Mouse (Mus musculus): ENCODE measurements around the gene Adora3. TPM values are rescaled to one million over a fixed set of nuclear protein-coding genes. Genes with fewer than 3 reads are reported as not detected.

The Adora3 gene
- polyA plus RNA-seq, 1 experiment from 2014 or later = not detected

- no peak for ATAC-seq (replicated peaks; ENCODE audit: low FRiP score)
- Histone ChIP-seq H3K9ac (ENCODE audit: low read length) (no peak overlapping the region), H3K4me1 (replicated peaks; ENCODE audit: control insufficient read depth, insufficient read depth, low read length) (no peaks in the 10 kb centered on the region), H3K27ac (ENCODE audit: low read depth, low read length) (no peak overlapping the region), H3K27me3 (ENCODE audit: control insufficient read depth, insufficient read depth, low read length) (no peaks in the 10 kb centered on the region), H3K4me3 (ENCODE audit: low read depth, low read length) (no peak overlapping the region), H3K9me3 (ENCODE audit: control insufficient read depth, low read length) (no peaks in the 10 kb centered on the region), H3K4me2 (ENCODE audit: low read depth, low read length, severe bottlenecking) (no peak overlapping the region), H3K36me3 (ENCODE audit: control insufficient read depth, insufficient read depth, low read length) (no peaks in the 10 kb centered on the region)
- 78% methylated on average over 2 of the region's 2 CpGs for WGBS
- DNase-seq (ENCODE audit: low spot score) = no peak
Observed at GRCm38 (mm10) chr3:105868135-105868534, 2.5 kb upstream of the Adora3 start.

GRCm38 (mm10) chr3:105872034-105872433 lies 1.4 kb downstream of the Adora3 start:
- 77% methylated on average over 6 of the region's 6 CpGs for WGBS
- Histone ChIP-seq H3K36me3 (ENCODE audit: control insufficient read depth, insufficient read depth, low read length) (no peaks in the 10 kb centered on the region), H3K27ac (ENCODE audit: low read depth, low read length) (no peak overlapping the region), H3K4me2 (ENCODE audit: low read depth, low read length, severe bottlenecking) (no peak overlapping the region), H3K27me3 (ENCODE audit: control insufficient read depth, insufficient read depth, low read length) (no peaks in the 10 kb centered on the region), H3K4me3 (ENCODE audit: low read depth, low read length) (no peak overlapping the region), H3K4me1 (replicated peaks; ENCODE audit: control insufficient read depth, insufficient read depth, low read length) (no peaks in the 10 kb centered on the region), H3K9me3 (ENCODE audit: control insufficient read depth, low read length) (no peaks in the 10 kb centered on the region), H3K9ac (ENCODE audit: low read length) (no peak overlapping the region)
- ATAC-seq (replicated peaks; ENCODE audit: low FRiP score) = no peak
- no peak for DNase-seq (ENCODE audit: low spot score)

- Histone ChIP-seq H3K4me2 (ENCODE audit: low read depth, low read length, severe bottlenecking) (no peak overlapping the region), H3K4me3 (ENCODE audit: low read depth, low read length) (no peak overlapping the region), H3K4me1 (replicated peaks; ENCODE audit: control insufficient read depth, insufficient read depth, low read length) (no peaks in the 10 kb centered on the region), H3K36me3 (ENCODE audit: control insufficient read depth, insufficient read depth, low read length) (no peaks in the 10 kb centered on the region), H3K9me3 (ENCODE audit: control insufficient read depth, low read length) (no peaks in the 10 kb centered on the region), H3K27ac (ENCODE audit: low read depth, low read length) (no peak overlapping the region), H3K9ac (ENCODE audit: low read length) (no peak overlapping the region), H3K27me3 (ENCODE audit: control insufficient read depth, insufficient read depth, low read length) (no peaks in the 10 kb centered on the region)
- DNase-seq (ENCODE audit: low spot score) (no peak), ATAC-seq (replicated peaks; ENCODE audit: low FRiP score) (no peak)
- 75% methylated on average over 3 of the region's 3 CpGs for WGBS
Observed at GRCm38 (mm10) chr3:105872579-105872978, 1.9 kb downstream of the Adora3 start.

- no peaks in the 10 kb centered on the region for H3K9me3 ChIP-seq (ENCODE audit: control insufficient read depth, low read length)
- WGBS = 78% methylated on average over 6 of the region's 6 CpGs
Observed at GRCm38 (mm10) chr3:105873451-105874445, 3.1 kb downstream of the Adora3 start.

GRCm38 (mm10) chr3:105876022-105876421 lies 5.4 kb downstream of the Adora3 start:
- Histone ChIP-seq H3K27me3 (ENCODE audit: control insufficient read depth, insufficient read depth, low read length) (no peaks in the 10 kb centered on the region), H3K4me1 (replicated peaks; ENCODE audit: control insufficient read depth, insufficient read depth, low read length) (no peaks in the 10 kb centered on the region), H3K27ac (ENCODE audit: low read depth, low read length) (no peak overlapping the region), H3K36me3 (ENCODE audit: control insufficient read depth, insufficient read depth, low read length) (no peaks in the 10 kb centered on the region), H3K9me3 (ENCODE audit: control insufficient read depth, low read length) (no peaks in the 10 kb centered on the region), H3K4me3 (ENCODE audit: low read depth, low read length) (no peak overlapping the region), H3K4me2 (ENCODE audit: low read depth, low read length, severe bottlenecking) (no peak overlapping the region), H3K9ac (ENCODE audit: low read length) (no peak overlapping the region)
- ATAC-seq (replicated peaks; ENCODE audit: low FRiP score) (no peak), DNase-seq (ENCODE audit: low spot score) (no peak)
- WGBS = 89% methylated on average over 5 of the region's 5 CpGs

More at GRCm38 (mm10) chr3:105873451-105874445, 3.1 kb downstream of the Adora3 start:
- H3K36me3 ChIP-seq (ENCODE audit: control insufficient read depth, insufficient read depth, low read length) = no peaks in the 10 kb centered on the region
- H3K27ac ChIP-seq (ENCODE audit: low read depth, low read length) = no peak overlapping the region
- no peaks in the 10 kb centered on the region for H3K27me3 ChIP-seq (ENCODE audit: control insufficient read depth, insufficient read depth, low read length)
- DNase-seq (ENCODE audit: low spot score) (no peak), ATAC-seq (replicated peaks; ENCODE audit: low FRiP score) (no peak)
- no peak overlapping the region for H3K4me3 ChIP-seq (ENCODE audit: low read depth, low read length)
- no peak overlapping the region for H3K4me2 ChIP-seq (ENCODE audit: low read depth, low read length, severe bottlenecking)
- H3K4me1 ChIP-seq (replicated peaks; ENCODE audit: control insufficient read depth, insufficient read depth, low read length) = no peaks in the 10 kb centered on the region
- no peak overlapping the region for H3K9ac ChIP-seq (ENCODE audit: low read length)

GRCm38 (mm10) chr3:105877252-105877803 lies 6.7 kb downstream of the Adora3 start:
- no peaks in the 10 kb centered on the region for H3K9me3 ChIP-seq (ENCODE audit: control insufficient read depth, low read length)
- no peak overlapping the region for H3K9ac ChIP-seq (ENCODE audit: low read length)
- no peak overlapping the region for H3K27ac ChIP-seq (ENCODE audit: low read depth, low read length)
- no peaks in the 10 kb centered on the region for H3K4me1 ChIP-seq (replicated peaks; ENCODE audit: control insufficient read depth, insufficient read depth, low read length)
- H3K4me2 ChIP-seq (ENCODE audit: low read depth, low read length, severe bottlenecking) = no peak overlapping the region
- H3K27me3 ChIP-seq (ENCODE audit: control insufficient read depth, insufficient read depth, low read length) = no peaks in the 10 kb centered on the region
- no peaks in the 10 kb centered on the region for H3K36me3 ChIP-seq (ENCODE audit: control insufficient read depth, insufficient read depth, low read length)
- no peak for DNase-seq (ENCODE audit: low spot score)
- H3K4me3 ChIP-seq (ENCODE audit: low read depth, low read length) = no peak overlapping the region
- no peak for ATAC-seq (replicated peaks; ENCODE audit: low FRiP score)
- WGBS = 91% methylated on average over 6 of the region's 6 CpGs

GRCm38 (mm10) chr3:105877919-105878318 lies 7.3 kb downstream of the Adora3 start:
- H3K36me3 ChIP-seq (ENCODE audit: control insufficient read depth, insufficient read depth, low read length) = no peaks in the 10 kb centered on the region
- DNase-seq (ENCODE audit: low spot score) (no peak), ATAC-seq (replicated peaks; ENCODE audit: low FRiP score) (no peak)
- H3K4me2 ChIP-seq (ENCODE audit: low read depth, low read length, severe bottlenecking) = no peak overlapping the region
- H3K27ac ChIP-seq (ENCODE audit: low read depth, low read length) = no peak overlapping the region
- no peak overlapping the region for H3K9ac ChIP-seq (ENCODE audit: low read length)
- no peaks in the 10 kb centered on the region for H3K27me3 ChIP-seq (ENCODE audit: control insufficient read depth, insufficient read depth, low read length)
- no peaks in the 10 kb centered on the region for H3K4me1 ChIP-seq (replicated peaks; ENCODE audit: control insufficient read depth, insufficient read depth, low read length)
- H3K4me3 ChIP-seq (ENCODE audit: low read depth, low read length) = no peak overlapping the region
- 96% methylated on average over 2 of the region's 2 CpGs for WGBS
- H3K9me3 ChIP-seq (ENCODE audit: control insufficient read depth, low read length) = no peaks in the 10 kb centered on the region

GRCm38 (mm10) chr3:105878751-105879150 lies 8.1 kb downstream of the Adora3 start:
- no peaks in the 10 kb centered on the region for H3K9me3 ChIP-seq (ENCODE audit: control insufficient read depth, low read length)
- H3K27me3 ChIP-seq (ENCODE audit: control insufficient read depth, insufficient read depth, low read length) = no peaks in the 10 kb centered on the region
- no peak overlapping the region for H3K4me2 ChIP-seq (ENCODE audit: low read depth, low read length, severe bottlenecking)
- ATAC-seq (replicated peaks; ENCODE audit: low FRiP score) (no peak), DNase-seq (ENCODE audit: low spot score) (no peak)
- no peak overlapping the region for H3K4me3 ChIP-seq (ENCODE audit: low read depth, low read length)
- H3K9ac ChIP-seq (ENCODE audit: low read length) = no peak overlapping the region
- no peak overlapping the region for H3K27ac ChIP-seq (ENCODE audit: low read depth, low read length)
- H3K36me3 ChIP-seq (ENCODE audit: control insufficient read depth, insufficient read depth, low read length) = no peaks in the 10 kb centered on the region
- H3K4me1 ChIP-seq (replicated peaks; ENCODE audit: control insufficient read depth, insufficient read depth, low read length) = no peaks in the 10 kb centered on the region
- WGBS = 84% methylated on average over 8 of the region's 8 CpGs
